Comparison of ENCODE assay signal across 12 mouse cellular contexts in genomic region chr8:109463075-109463474, GRCm38 (mm10). TPM values are rescaled to one million over a fixed set of nuclear protein-coding genes. Genes with fewer than 3 reads are reported as not detected.
DNase-seq lines count a peak whose midpoint lies in the region; ATAC-seq and TF ChIP-seq lines count a peak whose summit lies in the region.
"Had no signal": no experiment of that assay in that cellular context is flagged by ENCODE, and none has a peak within 500 bp of the region (broad histone marks: within the 10 kb centered on the region; RNA-seq: fewer than 3 reads in every experiment).

No protein-coding gene starts in this region.

- H3K4me2 ChIP-seq in embryonic facial prominence, embryonic 14.5 days (ENCODE audit: low read depth, low read length) = no peak overlapping the region
- H3K4me2 ChIP-seq in neural tube, embryonic 12.5 days (replicated peaks) = no peak overlapping the region

- peak; percentile 34 for DNase-seq in embryonic facial prominence, embryonic 14.5 days (ENCODE audit: low spot score)
- DNase-seq in embryonic facial prominence, embryonic 10.5 days (ENCODE audit: low spot score) = no peak
- DNase-seq in ovary, postnatal 36 days (ENCODE audit: low spot score) = peak; percentile 44
- DNase-seq in ovary, postnatal 14 days (ENCODE audit: low spot score) = no peak
- DNase-seq in hindbrain, embryonic 10.5 days (ENCODE audit: low spot score) = no peak
- no peak for DNase-seq in thymus, adult 2 months
- DNase-seq: kidney, adult 18-20 months had no signal

- 32% methylated on average over 2 of the region's 2 CpGs for WGBS in embryonic facial prominence, embryonic 14.5 days
- whole genome bisulfite sequencing in embryonic facial prominence, embryonic 10.5 days = 85% methylated on average over 2 of the region's 2 CpGs
- 62% methylated on average over 2 of the region's 2 CpGs for WGBS in hindbrain, embryonic 10.5 days
- WGBS in neural tube, embryonic 12.5 days = 36% methylated on average over 2 of the region's 2 CpGs
- 2% methylated on average over 2 of the region's 2 CpGs for WGBS in thymus, adult 2 months

- no peak for ATAC-seq in embryonic facial prominence, embryonic 14.5 days (ENCODE audit: low read depth)
- peak; percentile 19; the same call in 1 of the 2 replicates for ATAC-seq in neural tube, embryonic 12.5 days (ENCODE audit: low FRiP score, low read depth)
- no peak for ATAC-seq in megakaryocyte, adult 5-6 weeks (ENCODE audit: poor library complexity, severe bottlenecking)

- H3K4me3 ChIP-seq in embryonic facial prominence, embryonic 14.5 days (ENCODE audit: low read depth, low read length) = no peak overlapping the region
- H3K4me3 ChIP-seq in embryonic facial prominence, embryonic 10.5 days = no peak overlapping the region
- H3K4me3 ChIP-seq in hindbrain, embryonic 10.5 days = no peak overlapping the region
- H3K4me3 ChIP-seq in neural tube, embryonic 12.5 days = no peak overlapping the region
- H3K4me3 ChIP-seq in thymus, adult 2 months (ENCODE audit: control insufficient read depth, insufficient read depth, low read length) = no peak overlapping the region

- no peak overlapping the region for H3K27ac ChIP-seq in embryonic facial prominence, embryonic 14.5 days (replicated peaks; ENCODE audit: low read depth, low read length)
- no peak overlapping the region for H3K27ac ChIP-seq in embryonic facial prominence, embryonic 10.5 days (replicated peaks)
- peak overlapping the region; percentile 70; the same call in 1 of the 2 replicates for H3K27ac ChIP-seq in hindbrain, embryonic 10.5 days
- H3K27ac ChIP-seq in neural tube, embryonic 12.5 days = no peak overlapping the region
- H3K27ac ChIP-seq in thymus, adult 2 months (ENCODE audit: control insufficient read depth, insufficient read depth, low read length) = no peak overlapping the region

- H3K9me3 ChIP-seq in embryonic facial prominence, embryonic 14.5 days (ENCODE audit: control insufficient read depth, low read length) = no peaks in the 10 kb centered on the region
- no peaks in the 10 kb centered on the region for H3K9me3 ChIP-seq in embryonic facial prominence, embryonic 10.5 days
- H3K9me3 ChIP-seq in hindbrain, embryonic 10.5 days = no peaks in the 10 kb centered on the region
- no peaks in the 10 kb centered on the region for H3K9me3 ChIP-seq in neural tube, embryonic 12.5 days
- H3K9me3 ChIP-seq: heart, embryonic 13.5 days had no signal

- TF ChIP-seq CTCF in thymus, adult 2 months (IDR thresholded peaks at IDR 0.05; ENCODE audit: borderline replicate concordance, control insufficient read depth, extremely low read depth, insufficient read depth, low read length, poor library complexity) = no peak

- H3K27me3 ChIP-seq in embryonic facial prominence, embryonic 14.5 days (replicated peaks; ENCODE audit: control insufficient read depth, insufficient read depth, low read length) = no peaks in the 10 kb centered on the region
- peaks cover 5% of the 10 kb centered on the region for H3K27me3 ChIP-seq in embryonic facial prominence, embryonic 10.5 days (replicated peaks; ENCODE audit: low read depth, poor library complexity, severe bottlenecking)
- peaks cover 4% of the 10 kb centered on the region; the same call in 1 of the 2 replicates for H3K27me3 ChIP-seq in hindbrain, embryonic 10.5 days (ENCODE audit: insufficient read depth, poor library complexity, severe bottlenecking)
- no peaks in the 10 kb centered on the region for H3K27me3 ChIP-seq in neural tube, embryonic 12.5 days (replicated peaks)
- H3K27me3 ChIP-seq in thymus, adult 2 months (ENCODE audit: control insufficient read depth, insufficient read depth, low read length) = no peaks in the 10 kb centered on the region

- no peak for TF ChIP-seq POLR2A in thymus, adult 2 months (IDR thresholded peaks at IDR 0.05; ENCODE audit: control insufficient read depth, extremely low read depth, insufficient read depth, low read length, poor library complexity)

- peaks cover 22% of the 10 kb centered on the region for H3K4me1 ChIP-seq in embryonic facial prominence, embryonic 14.5 days (ENCODE audit: control insufficient read depth, insufficient read depth, low read length)
- H3K4me1 ChIP-seq in embryonic facial prominence, embryonic 10.5 days = peaks cover 28% of the 10 kb centered on the region
- H3K4me1 ChIP-seq in hindbrain, embryonic 10.5 days (replicated peaks) = peaks cover 33% of the 10 kb centered on the region
- peaks cover 32% of the 10 kb centered on the region for H3K4me1 ChIP-seq in neural tube, embryonic 12.5 days
- H3K4me1 ChIP-seq in thymus, adult 2 months (replicated peaks; ENCODE audit: control insufficient read depth, insufficient read depth, low read length) = no peaks in the 10 kb centered on the region

- no peak overlapping the region for H3K9ac ChIP-seq in embryonic facial prominence, embryonic 14.5 days (ENCODE audit: low read depth, low read length)
- no peak overlapping the region for H3K9ac ChIP-seq in neural tube, embryonic 12.5 days

- H3K36me3 ChIP-seq in embryonic facial prominence, embryonic 14.5 days (ENCODE audit: control insufficient read depth, insufficient read depth, low read length) = no peaks in the 10 kb centered on the region
- H3K36me3 ChIP-seq in embryonic facial prominence, embryonic 10.5 days (replicated peaks) = no peaks in the 10 kb centered on the region
- no peaks in the 10 kb centered on the region for H3K36me3 ChIP-seq in hindbrain, embryonic 10.5 days
- no peaks in the 10 kb centered on the region for H3K36me3 ChIP-seq in neural tube, embryonic 12.5 days
- H3K36me3 ChIP-seq in thymus, adult 2 months (ENCODE audit: control insufficient read depth, insufficient read depth, low read length) = no peaks in the 10 kb centered on the region
- H3K36me3 ChIP-seq: heart, embryonic 13.5 days had no signal

RNA-seq across cellular contexts. Expression of gene Pmfbp1, which starts 30.8 kb away (rescaled TPM):
- polyA plus RNA-seq in embryonic facial prominence, embryonic 14.5 days (2014; fragmentation: Nextera tagmentation; extraction: Ambion mirVana) = 0.08 and 0.38 TPM in 2 replicates
- polyA plus RNA-seq in embryonic facial prominence, embryonic 10.5 days (2016; fragmentation: Nextera tagmentation; extraction: Ambion mirVana) = 0.16 and 0.19 TPM in 2 replicates
- polyA plus RNA-seq in hindbrain, embryonic 10.5 days (2016; fragmentation: Nextera tagmentation; extraction: Ambion mirVana) = 1.2 and 1.5 TPM in 2 replicates
- polyA plus RNA-seq in neural tube, embryonic 12.5 days (2016; fragmentation: Nextera tagmentation; extraction: Ambion mirVana) = 1.7 and 1.8 TPM in 2 replicates
- polyA plus RNA-seq in thymus, adult 2 months (2012; rRNA removed) = not detected in 2 replicates
- not detected in 2 replicates for total RNA-seq in megakaryocyte, adult 5-6 weeks (2015)
- total RNA-seq in megakaryocyte, adult 5-6 weeks (2017) = not detected in 2 replicates
- total RNA-seq: liver, adult 2 months had no signal
- polyA plus RNA-seq: liver, adult 2 months; stomach, embryonic 14.5 days had no signal

Comparison
In these comparisons a context has a peak if more than half of its experiments do, and no peak if none do; other contexts are left out.
1. DNase-seq: peak in embryonic facial prominence, embryonic 14.5 days (single experiment) and ovary, postnatal 36 days (single experiment); none in embryonic facial prominence, embryonic 10.5 days (single experiment), ovary, postnatal 14 days (single experiment), hindbrain, embryonic 10.5 days (single experiment) and thymus, adult 2 months (single experiment).